Mouse (Mus musculus) stomach, embryonic 15.5 days (tissue): ENCODE measurements at regions not wholly inside any gene's neighbourhood (a gene's known extent, or its start where the extent isn't known, plus 50 kb on each side); places are given as distances from the start of the nearest gene placed in this dataset.
A peak's percentile ranks its signal among the peaks of the same experiment; 100 is the strongest.

Source experiments
- ATAC-seq: fragments of 200-750 bp; cut with Nextera tagmentation; 2 replicates; pipeline ENCODE4 v1.8.0; 2017; ENCODE audit warnings: low read depth, moderate number of reproducible peaks, moderate TSS enrichment; ENCODE audit not compliant: insufficient read depth, low FRiP score
- H3K27ac ChIP-seq: fragments of 300-500 bp; sonication (generic); 2 replicates; pipeline ENCODE4 v1.5.1; 2015; ENCODE audit warnings: mild to moderate bottlenecking, inconsistent platforms
- H3K27me3 ChIP-seq: fragments of 300-500 bp; sonication (generic); replicated peaks from 2 replicates; pipeline ENCODE4 v1.6.1; 2015; ENCODE audit warnings: inconsistent platforms
- H3K36me3 ChIP-seq: fragments of 300-500 bp; sonication (generic); 2 replicates; pipeline ENCODE4 v1.6.1; 2015; ENCODE audit warnings: inconsistent platforms
- H3K4me1 ChIP-seq: fragments of 300-500 bp; sonication (generic); 2 replicates; pipeline ENCODE4 v1.6.1; 2015; ENCODE audit warnings: inconsistent platforms
- H3K4me2 ChIP-seq: fragments of 300-500 bp; sonication (generic); 2 replicates; pipeline ENCODE4 v1.6.1; 2015; ENCODE audit warnings: mild to moderate bottlenecking, inconsistent platforms
- H3K4me3 ChIP-seq: fragments of 300-500 bp; sonication (generic); replicated peaks from 2 replicates; pipeline ENCODE4 v1.5.1; 2015; ENCODE audit warnings: inconsistent platforms
- H3K9ac ChIP-seq: fragments of 300-500 bp; sonication (generic); 2 replicates; pipeline ENCODE4 v1.6.1; 2015; ENCODE audit warnings: inconsistent platforms
- H3K9me3 ChIP-seq: fragments of 300-500 bp; sonication (generic); 2 replicates; pipeline ENCODE4 v1.6.1; 2016; ENCODE audit warnings: inconsistent platforms
- WGBS: fragments of 180-500 bp; shearing (Covaris S2); methylation state at CpG from one replicate; pipeline ENCODE4 v1.1.7; 2015; 5-methylcytosine and 5-hydroxymethylcytosine counted together

- no peak overlapping the region for H3K4me3 ChIP-seq
- no peak for ATAC-seq
- H3K27me3 ChIP-seq = no peaks in the 10 kb centered on the region
- H3K4me2 ChIP-seq = no peak overlapping the region
- WGBS = 69% methylated on average over 5 of the region's 5 CpGs
- no peaks in the 10 kb centered on the region for H3K36me3 ChIP-seq
- no peaks in the 10 kb centered on the region for H3K9me3 ChIP-seq
- H3K9ac ChIP-seq = no peak overlapping the region
- no peak overlapping the region for H3K27ac ChIP-seq
- no peaks in the 10 kb centered on the region for H3K4me1 ChIP-seq
Measured at GRCm38 (mm10) chr13:107635114-107635513, 409.1 kb upstream of the Smim15 start.

GRCm38 (mm10) chr13:107627073-107627472 lies 417.2 kb upstream of the Smim15 start:
- no peak overlapping the region for H3K4me2 ChIP-seq
- no peaks in the 10 kb centered on the region for H3K4me1 ChIP-seq
- no peak for ATAC-seq
- no peaks in the 10 kb centered on the region for H3K9me3 ChIP-seq
- H3K4me3 ChIP-seq = no peak overlapping the region
- no peak overlapping the region for H3K9ac ChIP-seq
- whole genome bisulfite sequencing = 84% methylated on average over 2 of the region's 2 CpGs
- no peaks in the 10 kb centered on the region for H3K27me3 ChIP-seq
- no peak overlapping the region for H3K27ac ChIP-seq
- no peaks in the 10 kb centered on the region for H3K36me3 ChIP-seq

GRCm38 (mm10) chr13:107626670-107627069 lies 417.6 kb upstream of the Smim15 start:
- Histone ChIP-seq H3K4me3 (no peak overlapping the region), H3K9ac (no peak overlapping the region), H3K4me2 (no peak overlapping the region), H3K27me3 (no peaks in the 10 kb centered on the region), H3K27ac (no peak overlapping the region), H3K4me1 (no peaks in the 10 kb centered on the region), H3K36me3 (no peaks in the 10 kb centered on the region), H3K9me3 (no peaks in the 10 kb centered on the region)
- ATAC-seq = no peak
- WGBS = 70% methylated on average over 8 of the region's 8 CpGs

GRCm38 (mm10) chr13:107621337-107621736 lies 422.9 kb upstream of the Smim15 start:
- Histone ChIP-seq H3K9me3 (no peaks in the 10 kb centered on the region), H3K27me3 (no peaks in the 10 kb centered on the region), H3K27ac (no peak overlapping the region), H3K4me3 (no peak overlapping the region), H3K4me1 (no peaks in the 10 kb centered on the region), H3K4me2 (no peak overlapping the region), H3K9ac (no peak overlapping the region), H3K36me3 (no peaks in the 10 kb centered on the region)
- no peak for ATAC-seq
- WGBS = 70% methylated on average over 2 of the region's 2 CpGs

- no peaks in the 10 kb centered on the region for H3K4me1 ChIP-seq
- 81% methylated on average over 2 of the region's 2 CpGs for WGBS
- no peaks in the 10 kb centered on the region for H3K27me3 ChIP-seq
- H3K9me3 ChIP-seq = no peaks in the 10 kb centered on the region
- no peaks in the 10 kb centered on the region for H3K36me3 ChIP-seq
- no peak for ATAC-seq
- no peak overlapping the region for H3K4me2 ChIP-seq
- H3K9ac ChIP-seq = no peak overlapping the region
- H3K4me3 ChIP-seq = no peak overlapping the region
- no peak overlapping the region for H3K27ac ChIP-seq
Measured at GRCm38 (mm10) chr13:107620887-107621286, 423.4 kb upstream of the Smim15 start.

GRCm38 (mm10) chr13:107620210-107620609 lies 424.0 kb upstream of the Smim15 start:
- Histone ChIP-seq H3K4me2 (no peak overlapping the region), H3K4me1 (no peaks in the 10 kb centered on the region), H3K27ac (no peak overlapping the region), H3K4me3 (no peak overlapping the region), H3K36me3 (no peaks in the 10 kb centered on the region), H3K9me3 (no peaks in the 10 kb centered on the region), H3K9ac (no peak overlapping the region), H3K27me3 (no peaks in the 10 kb centered on the region)
- WGBS = 30% methylated on average over 6 of the region's 6 CpGs
- ATAC-seq = no peak

- H3K4me2 ChIP-seq = 0 out of 2 replicates have a peak overlapping the region, but pooled peaks have one; percentile 2
- WGBS = 35% methylated on average over 9 of the region's 9 CpGs
- H3K4me1 ChIP-seq = no peaks in the 10 kb centered on the region
- no peaks in the 10 kb centered on the region for H3K36me3 ChIP-seq
- H3K4me3 ChIP-seq = no peak overlapping the region
- H3K27ac ChIP-seq = no peak overlapping the region
- peak; percentile 43; the same call in 1 of the 2 replicates for ATAC-seq
- no peaks in the 10 kb centered on the region for H3K27me3 ChIP-seq
- H3K9me3 ChIP-seq = no peaks in the 10 kb centered on the region
- H3K9ac ChIP-seq = no peak overlapping the region
Measured at GRCm38 (mm10) chr13:107619430-107619927, 424.8 kb upstream of the Smim15 start.

- Histone ChIP-seq H3K4me2 (0 out of 2 replicates have a peak overlapping the region, but pooled peaks have one; percentile 2), H3K9ac (no peak overlapping the region), H3K4me3 (no peak overlapping the region), H3K36me3 (no peaks in the 10 kb centered on the region), H3K4me1 (no peaks in the 10 kb centered on the region), H3K27me3 (no peaks in the 10 kb centered on the region), H3K27ac (no peak overlapping the region), H3K9me3 (no peaks in the 10 kb centered on the region)
- peak; percentile 27; the same call in 1 of the 2 replicates for ATAC-seq
- 54% methylated on average over 15 of the region's 15 CpGs for WGBS
Measured at GRCm38 (mm10) chr13:107618796-107619429, 425.3 kb upstream of the Smim15 start.

- no peaks in the 10 kb centered on the region for H3K9me3 ChIP-seq
- H3K27ac ChIP-seq = no peak overlapping the region
- no peak overlapping the region for H3K4me2 ChIP-seq
- H3K36me3 ChIP-seq = no peaks in the 10 kb centered on the region
- ATAC-seq = no peak
- no peaks in the 10 kb centered on the region for H3K27me3 ChIP-seq
- no peak overlapping the region for H3K9ac ChIP-seq
- H3K4me1 ChIP-seq = no peaks in the 10 kb centered on the region
- H3K4me3 ChIP-seq = no peak overlapping the region
- 46% methylated on average over 8 of the region's 8 CpGs for WGBS
Measured at GRCm38 (mm10) chr13:107618369-107618771, 425.9 kb upstream of the Smim15 start.

GRCm38 (mm10) chr13:107617582-107617981 lies 426.7 kb upstream of the Smim15 start:
- Histone ChIP-seq H3K36me3 (no peaks in the 10 kb centered on the region), H3K4me3 (no peak overlapping the region), H3K27ac (no peak overlapping the region), H3K4me2 (no peak overlapping the region), H3K9me3 (no peaks in the 10 kb centered on the region), H3K4me1 (no peaks in the 10 kb centered on the region), H3K27me3 (no peaks in the 10 kb centered on the region), H3K9ac (no peak overlapping the region)
- ATAC-seq = no peak
- WGBS = 66% methylated on average over 2 of the region's 2 CpGs

- Histone ChIP-seq H3K27ac (no peak overlapping the region), H3K36me3 (no peaks in the 10 kb centered on the region), H3K9ac (no peak overlapping the region), H3K4me2 (no peak overlapping the region), H3K9me3 (no peaks in the 10 kb centered on the region), H3K27me3 (no peaks in the 10 kb centered on the region), H3K4me3 (no peak overlapping the region), H3K4me1 (no peaks in the 10 kb centered on the region)
- 71% methylated on average over 4 of the region's 4 CpGs for WGBS
- ATAC-seq = no peak
Measured at GRCm38 (mm10) chr13:107616775-107617174, 427.5 kb upstream of the Smim15 start.

GRCm38 (mm10) chr13:107608996-107609503 lies 435.2 kb upstream of the Smim15 start:
- Histone ChIP-seq H3K4me3 (no peak overlapping the region), H3K27me3 (no peaks in the 10 kb centered on the region), H3K27ac (no peak overlapping the region), H3K36me3 (no peaks in the 10 kb centered on the region), H3K9ac (no peak overlapping the region), H3K4me2 (no peak overlapping the region), H3K4me1 (no peaks in the 10 kb centered on the region), H3K9me3 (no peaks in the 10 kb centered on the region)
- 79% methylated on average over 3 of the region's 3 CpGs for WGBS
- no peak for ATAC-seq
